Mouse (Mus musculus): ENCODE data around the gene Ric1.

Ric1 gene

DNA sequence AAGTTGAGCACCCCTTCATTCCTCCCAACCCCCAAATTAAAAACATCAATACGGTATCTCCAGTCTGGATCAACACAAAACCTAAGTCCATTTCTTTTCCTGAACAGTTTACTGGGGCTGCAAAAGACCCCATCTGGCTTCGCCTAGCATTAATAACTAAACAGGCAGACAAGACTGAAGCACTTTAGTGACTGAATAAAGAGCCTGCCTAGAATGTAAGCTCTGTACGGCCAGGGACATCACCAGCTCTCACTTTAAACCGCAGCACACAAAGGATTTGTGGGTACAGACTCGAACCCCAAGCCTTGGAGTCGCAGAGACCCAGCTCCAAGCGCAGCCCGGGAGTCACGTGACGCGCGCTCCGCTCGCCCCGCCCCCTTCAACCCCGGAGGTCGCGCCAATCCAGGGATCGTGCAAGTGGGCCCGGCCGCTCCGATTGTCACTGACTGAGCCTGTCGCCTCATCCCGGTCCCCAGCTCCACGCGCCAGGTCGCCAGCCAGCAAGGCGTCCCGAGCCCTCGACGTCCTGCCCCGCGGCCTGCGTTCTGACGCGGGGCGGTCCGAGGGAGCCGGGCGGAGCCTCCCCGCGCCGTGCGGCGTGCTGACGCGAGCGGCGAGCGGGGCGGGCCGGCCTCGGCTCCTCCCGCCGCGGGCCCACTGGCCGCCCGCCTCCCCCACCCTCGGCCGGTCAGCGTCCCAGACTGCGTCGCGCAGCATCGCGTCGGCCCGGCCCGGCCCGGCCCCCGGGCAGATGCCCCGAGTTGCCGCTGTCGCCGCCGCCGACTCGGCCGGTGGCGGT lies at the start of gene Ric1:
Ric1 (plus strand) TSS at position 646 of the 799 bp plus-strand sequence.
- DNase-seq (ENCODE audit: low read depth), result no peak

DNA sequence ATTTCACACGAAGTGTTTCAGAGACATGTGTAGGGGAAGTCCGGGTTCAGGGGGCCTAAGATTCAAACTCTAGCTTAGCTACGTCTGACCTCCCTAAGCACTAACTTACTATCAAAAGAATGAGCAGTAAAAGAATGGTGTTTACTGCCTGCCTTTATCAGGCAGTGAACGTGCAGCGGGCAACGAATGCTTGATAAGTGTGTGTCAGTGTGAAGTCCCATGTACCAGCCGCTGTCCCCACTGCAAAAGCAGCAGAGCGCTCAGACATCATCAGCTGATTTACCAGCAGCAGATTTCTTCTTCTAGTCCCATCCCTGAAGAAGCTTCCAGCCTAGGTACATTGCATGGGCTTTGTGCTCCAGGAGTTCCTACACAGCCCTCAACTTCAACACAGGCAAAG lies 49.7 kb upstream of the Ric1 start:
- no peak for DNase-seq (ENCODE audit: low read depth)

DNA sequence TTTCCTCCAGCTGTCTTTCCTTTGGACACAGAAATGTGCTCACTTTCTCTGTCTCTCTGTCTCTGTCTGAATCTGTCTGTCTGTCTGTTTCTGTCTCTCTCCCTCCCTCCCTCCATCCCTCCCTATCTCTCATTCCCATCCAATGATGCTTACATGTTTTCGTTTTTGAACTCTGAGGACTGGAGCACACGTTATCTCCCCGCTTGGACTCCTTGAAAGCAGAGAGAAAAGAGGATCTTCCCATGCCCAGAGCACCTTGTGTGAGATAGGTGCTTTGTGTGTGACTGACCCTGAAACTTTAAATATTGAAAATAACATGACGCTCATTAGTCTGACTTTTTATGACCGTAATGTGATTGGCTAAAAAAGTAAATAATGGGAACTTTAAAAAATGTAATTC lies 49.1 kb upstream of the Ric1 start:
- no peak for DNase-seq (ENCODE audit: low read depth)

DNA sequence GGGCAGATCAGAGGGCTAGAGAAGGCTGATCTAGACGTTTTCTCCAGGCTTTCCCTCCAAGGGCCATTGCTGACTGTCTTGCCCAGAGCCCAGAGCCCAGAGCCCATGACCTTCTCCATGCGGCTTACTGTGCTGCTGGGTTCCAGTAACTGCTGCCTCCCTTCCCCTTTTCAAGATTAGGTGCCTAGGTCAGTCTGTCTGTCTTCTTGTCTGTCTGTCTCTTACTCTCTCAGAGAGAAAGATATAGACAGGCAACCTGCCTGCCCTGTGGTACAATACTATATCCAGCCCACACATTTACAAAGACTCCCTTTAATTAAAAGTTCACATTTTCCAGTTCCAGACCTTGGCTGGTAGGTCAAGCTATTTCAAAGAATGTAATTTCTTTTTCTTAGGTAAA lies 47.3 kb upstream of the Ric1 start:
- DNase-seq (ENCODE audit: low read depth), result no peak

DNA sequence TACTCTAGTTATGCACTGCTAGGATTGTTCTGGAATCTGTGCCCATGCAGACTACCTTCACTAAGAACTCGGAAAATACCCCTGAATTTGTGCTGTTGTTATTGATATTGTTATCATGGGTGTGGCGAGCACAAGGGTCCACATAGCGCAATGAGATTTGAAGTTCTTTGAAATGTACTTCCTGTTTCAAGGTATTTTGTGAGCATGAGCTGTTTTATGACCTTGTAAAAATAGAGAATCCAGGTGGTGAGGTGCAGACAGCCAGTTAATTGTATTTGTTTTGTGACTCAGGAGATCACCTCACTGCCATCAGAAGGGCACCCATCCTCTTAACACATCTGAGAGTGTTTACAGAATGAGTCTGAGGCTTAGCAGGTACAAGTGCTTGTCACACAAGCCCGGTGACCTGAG lies 46.9 kb upstream of the Ric1 start:
- no peak for DNase-seq (ENCODE audit: low read depth)

DNA sequence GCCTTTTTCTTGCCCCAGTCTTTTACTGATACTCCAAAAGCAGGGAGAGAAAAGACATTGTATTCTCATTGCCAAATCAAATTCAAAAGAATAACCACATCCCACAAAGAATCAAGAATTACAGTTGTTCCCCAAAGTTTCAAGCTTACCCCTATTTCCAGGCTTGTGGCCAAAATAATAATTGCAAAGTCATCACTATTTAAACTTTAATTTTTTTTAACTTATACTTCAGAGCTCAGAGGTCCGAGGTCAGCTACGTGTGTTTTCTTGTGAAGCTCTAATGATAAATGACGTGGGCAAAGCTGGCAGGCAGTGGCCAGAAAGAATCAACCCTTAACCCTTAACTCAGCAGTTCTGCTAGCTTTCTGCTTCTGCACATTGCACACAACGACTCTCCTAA lies 43.5 kb upstream of the Ric1 start:
- DNase-seq (ENCODE audit: low read depth), result no peak

DNA sequence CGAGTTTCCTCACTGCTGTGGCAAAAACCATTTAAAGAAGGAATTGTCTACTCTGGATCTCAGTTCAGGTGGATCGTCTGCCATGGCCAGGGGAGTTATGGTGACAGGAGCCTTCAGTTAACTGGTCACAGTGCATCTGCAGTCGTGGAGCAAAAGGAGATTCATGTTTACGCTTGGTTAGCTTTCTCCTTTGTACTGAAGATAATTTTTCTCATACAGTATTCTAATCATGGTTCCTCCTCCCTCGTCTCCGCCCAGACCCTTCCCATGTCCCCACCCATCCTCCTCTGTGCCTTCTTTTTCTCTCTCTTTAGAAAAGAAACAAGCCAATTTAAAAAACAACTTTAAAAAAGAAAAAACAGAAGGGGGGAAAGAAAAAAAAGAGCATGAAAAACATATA lies 40.5 kb upstream of the Ric1 start:
- DNase-seq (ENCODE audit: low read depth), result no peak

DNA sequence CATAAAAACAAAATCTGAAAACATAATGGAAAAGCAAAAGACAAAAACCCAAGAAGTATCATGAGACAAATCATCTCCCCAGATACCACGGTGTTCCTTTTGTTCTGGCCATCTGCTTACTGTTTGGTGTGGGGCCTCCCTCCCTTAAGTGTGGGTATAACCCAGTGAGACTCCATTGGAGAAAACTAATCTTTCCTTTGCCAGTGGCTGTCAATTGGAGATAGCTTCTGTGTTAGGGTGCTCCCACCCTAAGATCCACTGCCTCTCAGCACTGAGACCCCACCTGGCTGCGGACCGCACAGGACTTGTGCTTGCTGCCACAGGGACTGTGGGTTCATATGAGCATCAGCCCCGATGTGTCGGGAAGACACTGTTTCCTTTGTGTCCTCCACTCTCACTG lies 39.9 kb upstream of the Ric1 start:
- no peak for DNase-seq (ENCODE audit: low read depth)

DNA sequence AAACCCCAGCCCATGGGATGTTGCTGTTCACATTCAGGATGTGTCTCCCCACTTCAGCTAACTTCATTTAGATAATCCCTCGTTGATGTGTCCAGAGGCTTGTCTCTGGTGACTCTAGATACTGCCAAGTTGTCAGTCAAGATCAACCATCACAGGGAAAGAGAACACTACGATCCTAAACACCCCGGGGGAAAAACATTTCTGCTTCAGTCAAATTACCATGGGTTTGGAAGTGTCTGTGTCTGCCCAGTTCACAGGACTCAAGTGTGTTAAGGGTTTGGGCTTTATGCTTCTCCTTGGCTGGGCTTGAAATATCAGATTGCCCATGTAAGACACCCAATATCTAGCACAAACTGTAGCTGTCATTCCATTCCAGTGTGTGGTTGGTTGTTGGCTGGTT lies 39.4 kb upstream of the Ric1 start:
- no peak for DNase-seq (ENCODE audit: low read depth)

DNA sequence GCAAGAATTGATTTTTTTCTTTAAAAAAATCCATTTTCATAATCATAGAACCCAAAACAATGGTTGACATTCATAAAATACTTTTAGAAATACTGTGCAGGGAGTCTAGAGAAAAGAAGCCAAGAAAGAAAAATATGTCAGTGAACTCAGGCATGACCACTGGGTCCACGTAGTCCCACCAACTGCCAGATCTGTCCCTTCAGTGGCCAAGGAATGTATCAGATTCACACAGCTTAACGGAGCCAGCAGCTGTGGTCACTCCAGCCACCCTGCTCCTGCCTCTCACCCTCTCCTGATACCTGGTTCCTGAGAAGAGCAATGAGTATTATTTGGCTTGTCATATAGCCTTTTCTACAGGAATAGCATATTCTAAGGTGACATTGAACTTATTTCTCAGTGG lies 38.7 kb upstream of the Ric1 start:
- no peak for DNase-seq (ENCODE audit: low read depth)

DNA sequence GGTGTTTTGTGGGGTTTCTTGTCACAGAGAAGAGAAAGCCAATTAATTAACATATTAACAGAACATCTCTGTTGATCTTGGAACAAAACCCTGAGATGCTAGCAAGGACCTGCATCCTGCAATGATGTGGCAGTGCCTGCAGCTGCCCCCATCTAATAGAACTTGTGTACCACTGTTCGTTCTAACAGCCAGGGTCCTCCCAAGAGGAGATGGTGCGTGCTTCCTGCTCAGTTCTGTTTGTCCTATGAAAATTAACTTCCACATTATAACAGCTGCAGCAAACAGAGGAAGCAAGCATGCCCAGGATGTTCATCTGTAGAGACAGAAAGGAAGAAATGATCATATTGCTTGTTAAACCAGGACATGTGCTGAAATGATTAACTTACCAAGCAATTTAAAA lies 37.5 kb upstream of the Ric1 start:
- DNase-seq (ENCODE audit: low read depth), result no peak

DNA sequence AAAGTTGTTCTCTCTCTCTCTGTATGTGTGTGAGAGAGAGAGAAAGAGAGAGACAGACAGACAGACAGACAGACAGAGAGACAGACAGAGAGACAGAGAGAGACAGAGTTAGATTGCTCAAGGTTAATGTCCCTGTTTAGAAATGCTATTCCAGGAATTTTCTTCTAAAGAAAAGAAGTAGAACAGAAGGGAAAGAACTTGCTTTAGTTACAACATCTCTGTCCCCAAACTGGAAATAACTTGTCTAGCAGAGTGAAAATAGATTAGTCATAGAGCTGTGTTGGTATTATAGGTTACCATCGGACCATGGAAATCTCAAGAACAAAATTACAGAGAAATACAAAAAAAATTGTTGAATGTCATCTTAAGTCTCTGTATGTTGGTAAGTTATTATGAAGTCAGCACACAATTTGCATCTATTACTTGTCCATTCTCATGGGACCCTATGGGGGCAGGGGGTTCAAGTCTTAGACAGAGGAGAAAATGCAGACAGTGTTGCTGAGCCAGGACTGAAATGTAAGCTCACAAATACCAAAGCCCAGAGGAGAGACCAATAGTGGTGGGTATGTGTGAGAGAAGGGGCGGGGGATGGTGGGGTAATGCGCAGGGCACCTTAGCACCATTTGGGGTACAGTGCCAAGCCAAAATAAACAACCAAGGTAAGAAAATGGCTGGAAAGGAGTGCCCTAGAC lies 36.7 kb upstream of the Ric1 start:
- no peak for DNase-seq (ENCODE audit: low read depth)

DNA sequence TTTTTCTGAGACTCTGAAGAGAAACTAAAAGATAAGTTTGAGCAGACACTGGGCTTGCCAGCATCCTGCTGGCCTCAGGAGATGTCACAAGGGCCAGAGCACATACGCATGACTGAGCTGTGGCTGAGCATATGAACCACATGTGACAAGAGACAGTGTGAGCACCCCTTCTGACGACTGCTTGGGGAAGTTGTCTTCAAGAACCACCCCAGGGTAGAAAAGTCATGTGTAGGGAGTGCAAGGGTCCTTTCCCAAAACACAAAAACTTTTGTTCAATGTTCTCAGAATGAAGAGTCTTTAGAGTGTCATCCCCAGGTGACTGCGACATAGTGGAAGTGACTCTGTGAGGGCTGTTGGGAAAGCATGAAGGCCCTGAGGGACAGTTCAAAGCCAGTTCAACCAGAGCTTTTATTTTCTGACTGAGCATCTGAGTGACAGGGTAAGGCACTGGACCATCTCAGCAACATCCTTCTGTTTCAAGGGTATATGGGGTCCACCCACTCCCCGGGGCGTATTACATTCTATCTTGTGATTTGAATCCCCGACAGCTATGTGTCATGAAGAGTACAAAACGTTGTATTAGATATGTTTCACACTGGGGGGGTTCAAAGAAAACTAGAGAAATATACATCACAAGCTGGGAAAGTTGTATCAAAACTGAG lies 35.4 kb upstream of the Ric1 start:
- DNase-seq (ENCODE audit: low read depth), result no peak

DNA sequence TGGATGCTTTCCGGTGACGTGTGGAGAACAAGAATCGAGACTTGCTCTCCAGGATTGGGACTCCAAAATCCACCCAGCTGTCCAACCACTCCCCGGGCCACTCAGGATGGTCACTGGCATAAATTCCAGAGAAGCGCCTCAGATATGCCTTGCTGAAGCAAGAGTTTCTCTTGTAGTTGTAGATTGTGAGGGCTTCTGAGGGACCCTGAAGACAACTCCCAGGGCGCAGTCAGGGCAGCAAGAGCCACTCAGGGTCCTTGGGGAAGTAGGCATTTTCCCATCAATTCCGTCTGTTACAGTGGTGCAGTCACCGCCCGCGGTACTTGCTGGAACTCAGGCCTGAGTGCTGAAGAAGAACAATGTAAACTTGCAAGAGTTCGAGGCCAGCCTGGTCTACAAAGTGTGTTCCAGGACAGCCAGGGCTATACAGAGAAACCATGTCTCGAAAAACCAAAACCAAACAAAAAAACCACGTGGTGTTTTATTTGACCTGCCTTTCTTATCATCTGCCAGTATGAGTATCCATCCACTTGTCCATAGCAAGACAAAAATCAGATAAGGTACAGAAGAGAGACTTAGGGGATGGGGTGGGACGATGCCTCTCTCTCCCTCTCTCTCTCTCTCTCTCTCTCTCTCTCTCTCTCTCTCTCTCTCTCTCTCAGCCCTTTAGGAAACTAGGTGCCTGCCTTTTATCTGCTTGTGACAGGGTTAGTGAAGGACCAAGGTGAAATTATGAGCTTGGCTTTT lies 34.6 kb upstream of the Ric1 start:
- DNase-seq (ENCODE audit: low read depth), result no peak

DNA sequence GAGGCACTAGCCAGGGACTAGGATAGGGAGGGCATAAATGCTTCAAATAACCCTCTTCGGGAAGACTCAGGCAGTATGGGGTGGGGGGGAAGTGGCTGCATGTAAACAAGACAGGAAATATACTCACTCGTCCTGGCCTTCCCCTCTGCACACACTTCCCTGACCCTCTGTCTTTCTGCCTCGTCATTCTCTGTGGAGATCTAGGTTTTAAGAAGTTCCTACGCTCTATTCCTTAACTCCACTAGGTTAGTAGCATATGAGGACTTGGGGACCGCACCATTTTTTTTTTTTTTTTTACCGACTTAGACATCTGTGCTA lies 34.0 kb upstream of the Ric1 start:
- DNase-seq (ENCODE audit: low read depth), result no peak

DNA sequence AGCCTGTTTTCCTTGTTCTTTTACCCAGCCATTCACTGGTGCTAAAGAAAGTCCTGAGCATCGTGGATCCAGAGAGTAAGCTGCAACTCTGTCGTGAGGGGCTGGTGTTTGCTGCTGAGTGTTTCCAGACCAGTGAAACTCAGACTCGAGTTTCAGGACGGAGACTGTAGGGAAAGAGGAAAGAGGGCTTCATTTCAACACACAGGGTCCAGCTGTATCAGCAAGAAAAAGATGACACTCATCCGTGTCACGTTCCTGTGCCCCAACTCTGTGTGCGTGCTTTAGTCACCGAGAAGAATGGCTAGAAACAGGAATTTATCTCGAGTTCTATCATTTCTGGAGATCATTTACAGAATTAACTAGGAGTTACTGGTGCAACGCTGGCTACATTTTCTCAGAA lies 33.7 kb upstream of the Ric1 start:
- no peak for DNase-seq (ENCODE audit: low read depth)

DNA sequence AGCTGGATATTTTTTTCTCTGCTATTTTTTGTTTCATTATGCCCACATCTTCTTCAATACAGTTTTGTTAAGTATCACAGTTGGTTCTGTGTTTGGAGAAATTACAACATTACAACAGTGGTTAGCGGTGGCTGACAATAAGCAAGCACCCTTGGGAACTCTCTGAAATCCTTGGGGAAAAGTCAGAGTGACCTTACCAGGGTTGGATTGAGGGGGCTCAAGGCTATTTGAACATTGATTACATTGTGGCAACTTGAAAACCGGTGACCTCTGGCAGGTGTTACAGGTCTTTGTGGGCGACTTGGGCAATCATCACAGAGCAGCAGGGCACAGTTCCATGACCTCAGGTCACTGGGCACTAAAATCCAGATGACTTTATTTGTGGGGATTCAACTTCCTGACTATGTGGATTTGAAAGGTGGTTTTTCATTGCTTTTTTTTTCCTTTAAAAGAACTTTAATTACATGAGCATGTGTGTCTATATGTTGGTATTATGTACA lies 32.2 kb upstream of the Ric1 start:
- no peak for DNase-seq (ENCODE audit: low read depth)

DNA sequence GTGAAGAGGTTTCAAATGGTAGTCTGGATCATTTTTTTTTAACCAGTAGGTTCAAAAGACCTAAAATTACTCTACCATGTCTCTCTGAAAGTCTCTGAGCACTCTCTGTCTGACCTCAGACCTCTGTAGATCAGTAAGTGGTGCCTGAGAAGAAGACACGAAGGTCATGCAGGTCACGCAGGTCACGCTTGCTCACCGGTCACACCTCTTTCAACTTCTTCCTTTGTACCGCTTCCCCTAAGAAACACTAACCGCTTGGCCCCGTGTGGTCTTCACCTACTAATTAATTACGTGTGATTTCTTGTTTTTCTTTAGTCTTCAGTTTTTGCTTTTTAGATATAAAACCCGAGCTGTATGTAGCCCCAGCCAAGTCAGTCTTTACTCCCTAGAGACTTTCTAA lies 30.6 kb upstream of the Ric1 start:
- no peak for DNase-seq (ENCODE audit: low read depth)

DNA sequence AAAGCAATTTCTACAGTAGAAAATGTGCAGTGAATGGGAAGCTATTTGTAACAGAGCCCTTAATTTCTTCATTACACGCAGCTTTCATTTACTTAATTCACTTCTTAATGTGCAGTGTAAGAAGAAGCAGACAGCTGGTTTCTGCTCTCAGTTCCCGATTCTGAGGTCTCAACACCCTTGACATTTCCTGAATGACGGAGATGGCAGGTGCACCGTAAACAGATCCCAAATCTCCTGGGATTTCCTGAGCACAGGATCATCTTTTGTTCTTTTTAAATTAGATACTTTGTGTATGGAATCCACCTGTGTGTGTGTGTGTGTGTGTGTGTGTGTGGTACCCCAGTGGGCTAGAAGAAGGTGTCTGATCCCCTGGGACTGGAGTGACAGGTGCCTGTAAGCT lies 27.6 kb upstream of the Ric1 start:
- DNase-seq (ENCODE audit: low read depth), result no peak

DNA sequence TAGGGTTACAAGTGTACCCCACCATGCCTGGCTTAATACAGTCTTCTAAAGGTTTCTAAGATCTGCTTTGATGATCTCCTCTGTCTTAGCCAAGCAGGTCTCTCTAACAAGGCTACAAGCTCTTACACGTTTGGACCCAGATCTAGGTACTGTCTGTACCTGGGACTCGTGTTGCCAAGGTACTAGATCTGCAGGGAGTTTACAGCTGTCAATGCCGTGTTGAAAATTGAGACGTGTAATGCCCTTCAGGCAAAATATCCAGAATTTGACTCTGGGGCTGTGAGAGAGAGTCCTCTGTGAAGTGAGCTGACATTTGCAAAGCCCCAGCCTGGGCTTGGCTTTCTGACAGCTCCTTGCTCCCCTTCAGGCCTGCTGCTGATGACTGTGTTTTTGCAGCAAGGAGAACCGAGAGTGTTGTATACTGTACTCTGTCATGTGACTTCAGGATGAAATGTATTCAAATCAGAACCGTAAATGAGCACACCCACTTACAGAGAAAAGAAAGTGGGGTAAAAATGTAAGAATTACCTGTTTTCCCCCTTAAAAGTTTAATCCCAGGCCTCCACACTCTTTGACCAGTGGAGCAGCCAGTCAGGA lies 26.0 kb upstream of the Ric1 start:
- DNase-seq (ENCODE audit: low read depth), result no peak

DNA sequence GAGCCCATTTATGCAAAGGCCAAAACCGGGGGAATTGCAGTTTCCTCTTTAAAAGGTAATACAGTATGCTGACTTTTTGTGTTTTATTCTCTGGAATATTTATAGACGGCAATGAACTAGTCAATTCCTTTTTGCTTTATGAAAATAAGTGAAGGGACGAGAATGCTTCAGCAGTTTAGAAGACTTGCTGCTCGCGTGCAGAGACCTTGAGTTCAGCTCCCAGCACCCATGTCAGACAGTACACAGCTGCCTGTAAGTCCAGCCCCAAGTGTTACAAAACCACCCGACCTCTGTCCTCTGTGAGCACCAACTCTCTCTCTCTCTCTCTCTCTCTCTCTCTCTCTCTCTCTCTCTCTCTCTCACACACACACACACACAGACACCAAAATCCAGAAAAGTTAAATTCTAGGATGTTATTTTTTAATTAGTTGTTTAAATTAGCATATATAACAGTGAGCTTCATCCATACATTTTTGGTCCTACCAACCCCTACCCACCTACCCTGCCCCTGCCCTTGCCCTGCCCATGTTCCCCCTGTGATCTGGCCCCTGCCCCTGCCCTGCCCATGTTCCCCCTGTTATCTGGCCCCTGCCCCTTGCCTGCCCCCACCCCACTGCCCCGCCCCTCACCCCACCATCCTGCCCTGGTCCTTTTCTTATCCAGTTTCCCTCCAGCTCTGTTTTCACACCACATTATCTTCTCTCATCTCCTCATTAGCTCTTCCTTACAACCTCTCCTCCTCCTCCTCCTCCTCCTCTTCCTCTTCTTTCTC lies 25.1 kb upstream of the Ric1 start:
- no peak for DNase-seq (ENCODE audit: low read depth)

All from fibroblast of lung, adult 2 months (primary cell).